Mouse (Mus musculus) layer of hippocampus, adult 9-10 months (tissue): ENCODE measurements at regions not wholly inside any gene's neighbourhood (a gene's known extent, or its start where the extent isn't known, plus 50 kb on each side); places are given as distances from the start of the nearest gene placed in this dataset.
A peak's percentile ranks its signal among the peaks of the same experiment; 100 is the strongest.

Experiments used
- DNase-seq: peaks from one replicate; pipeline ENCODE4 v3.0.0; 2022; ENCODE audit warnings: low spot score

GRCm38 (mm10) chr17:83963561-83963960, 115.8 kb upstream of the Haao start:
- DNase-seq = no peak

- DNase-seq = no peak
Observed at GRCm38 (mm10) chr17:83962841-83963240, 115.1 kb upstream of the Haao start.

GRCm38 (mm10) chr17:83962126-83962525, 114.4 kb upstream of the Haao start:
- no peak for DNase-seq

GRCm38 (mm10) chr17:83960821-83961220, 113.1 kb upstream of the Haao start:
- DNase-seq = no peak

GRCm38 (mm10) chr17:83960158-83960557, 112.4 kb upstream of the Haao start:
- DNase-seq = no peak

- DNase-seq = no peak
Observed at GRCm38 (mm10) chr17:83959159-83959848, 111.5 kb upstream of the Haao start.

- no peak for DNase-seq
Observed at GRCm38 (mm10) chr17:83958706-83959105, 110.9 kb upstream of the Haao start.

- DNase-seq = no peak
Observed at GRCm38 (mm10) chr17:83957661-83958540, 110.1 kb upstream of the Haao start.

GRCm38 (mm10) chr17:83956821-83957565, 109.2 kb upstream of the Haao start:
- no peak for DNase-seq

- no peak for DNase-seq
Observed at GRCm38 (mm10) chr17:83955978-83956377, 108.2 kb upstream of the Haao start.

- no peak for DNase-seq
Observed at GRCm38 (mm10) chr17:83955058-83955697, 107.4 kb upstream of the Haao start.

GRCm38 (mm10) chr17:83954291-83955057, 106.7 kb upstream of the Haao start:
- no peak for DNase-seq

- no peak for DNase-seq
Observed at GRCm38 (mm10) chr17:83953656-83954055, 105.9 kb upstream of the Haao start.

- DNase-seq = no peak
Observed at GRCm38 (mm10) chr17:83946718-83947117, 99.0 kb upstream of the Haao start.

- DNase-seq = no peak
Observed at GRCm38 (mm10) chr17:83939344-83939743, 91.6 kb upstream of the Haao start.

GRCm38 (mm10) chr17:83938671-83939244, 91.0 kb upstream of the Haao start:
- peak; percentile 38 for DNase-seq

GRCm38 (mm10) chr17:83937576-83937975, 89.8 kb upstream of the Haao start:
- DNase-seq = no peak

GRCm38 (mm10) chr17:83936677-83937076, 88.9 kb upstream of the Haao start:
- no peak for DNase-seq

GRCm38 (mm10) chr17:83935969-83936368, 88.2 kb upstream of the Haao start:
- DNase-seq = no peak

GRCm38 (mm10) chr17:83935232-83935631, 87.5 kb upstream of the Haao start:
- DNase-seq = no peak

- DNase-seq = no peak
Observed at GRCm38 (mm10) chr17:83933743-83934142, 86.0 kb upstream of the Haao start.
